Mouse (Mus musculus): Measurements from ENCODE around the gene Smim5.

DNA sequence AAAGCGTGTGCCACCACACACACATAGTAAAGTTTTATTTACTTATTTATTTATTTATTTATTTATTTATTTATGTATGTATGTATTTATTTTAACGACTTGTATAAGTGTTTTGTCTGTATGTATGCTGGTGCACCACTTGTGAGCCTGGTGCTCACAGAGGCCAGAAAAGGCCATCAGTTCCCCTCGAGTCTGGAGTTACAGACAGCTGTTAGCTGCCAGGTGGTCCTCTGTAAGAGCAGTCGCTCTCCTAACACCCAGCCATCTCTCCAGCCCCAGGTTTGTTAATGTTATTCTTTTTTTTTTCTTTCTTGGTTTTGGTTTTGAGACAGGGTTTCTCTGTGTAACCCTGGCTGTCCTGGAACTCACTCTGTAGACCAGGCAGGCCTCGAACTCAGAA lies 18.9 kb downstream of the Smim5 start:
- TF ChIP-seq CTCF (IDR thresholded peaks at IDR 0.05; ENCODE audit: borderline replicate concordance, insufficient read depth, low read depth, low read length) (no peak), POLR2A (IDR thresholded peaks at IDR 0.05; ENCODE audit: borderline replicate concordance, insufficient read depth, low read length) (no peak)

Measured in cerebellum, adult 2 months (tissue).